30 mouse cellular contexts compared by ENCODE assay signal in genomic region chr6:120047705-120048292, GRCm38 (mm10). TPM values are rescaled to one million over a fixed set of nuclear protein-coding genes. Genes with fewer than 3 reads are reported as not detected.
DNase-seq lines count a peak whose midpoint lies in the region; ATAC-seq and TF ChIP-seq lines count a peak whose summit lies in the region.
"Had no signal": no experiment of that assay in that cellular context is flagged by ENCODE, and none has a peak within 500 bp of the region (broad histone marks: within the 10 kb centered on the region; RNA-seq: fewer than 3 reads in every experiment).

No protein-coding gene starts in this region.

- no peaks in the 10 kb centered on the region for H3K36me3 ChIP-seq in G1E (replicated peaks)
- no peaks in the 10 kb centered on the region for H3K36me3 ChIP-seq in neural tube, embryonic 15.5 days
- H3K36me3 ChIP-seq: embryonic facial prominence, embryonic 13.5 days; forebrain, embryonic 12.5 days; heart, embryonic 10.5 days; hindbrain, embryonic 10.5 days; limb, embryonic 12.5 days; midbrain, embryonic 12.5 days had no signal

- peaks cover 5% of the 10 kb centered on the region for H3K4me1 ChIP-seq in G1E (ENCODE audit: insufficient read depth, low read depth, low read length)
- peaks cover 8% of the 10 kb centered on the region; the same call in 1 of the 2 replicates for H3K4me1 ChIP-seq in brown adipose tissue, adult 24 weeks (ENCODE audit: control insufficient read depth, insufficient read depth, insufficient read length, low read length)
- H3K4me1 ChIP-seq in neural tube, embryonic 15.5 days: no peaks in the 10 kb centered on the region
- H3K4me1 ChIP-seq: forebrain, embryonic 12.5 days; heart, embryonic 10.5 days; hindbrain, embryonic 10.5 days; limb, embryonic 12.5 days; midbrain, embryonic 12.5 days had no signal

- 0 out of 2 replicates have a peak overlapping the region, but pooled peaks have one; percentile 35 for H3K27ac ChIP-seq in brown adipose tissue, adult 24 weeks (replicated peaks; ENCODE audit: low read depth, low read length)
- H3K27ac ChIP-seq in neural tube, embryonic 15.5 days (replicated peaks): no peak overlapping the region
- H3K27ac ChIP-seq: embryonic facial prominence, embryonic 13.5 days; forebrain, embryonic 12.5 days; gastrocnemius, adult 2 months; heart, embryonic 10.5 days; hindbrain, embryonic 10.5 days; kidney, postnatal 0 days; limb, embryonic 12.5 days; midbrain, embryonic 12.5 days had no signal

- H3K9ac ChIP-seq in neural tube, embryonic 15.5 days (replicated peaks): no peak overlapping the region
- H3K9ac ChIP-seq: embryonic facial prominence, embryonic 13.5 days; forebrain, embryonic 12.5 days; limb, embryonic 12.5 days; liver, postnatal 0 days; midbrain, embryonic 12.5 days had no signal

- H3K4me3 ChIP-seq in G1E (ENCODE audit: low read depth, low read length): no peak overlapping the region
- no peak overlapping the region for H3K4me3 ChIP-seq in brown adipose tissue, adult 24 weeks (ENCODE audit: insufficient read depth, low read depth, low read length)
- no peak overlapping the region for H3K4me3 ChIP-seq in neural tube, embryonic 15.5 days (replicated peaks)
- H3K4me3 ChIP-seq: embryonic facial prominence, embryonic 13.5 days; erythroblast, embryonic 14.5 days; forebrain, embryonic 12.5 days; gastrocnemius, adult 2 months; heart, embryonic 10.5 days; hindbrain, embryonic 10.5 days; limb, embryonic 12.5 days; midbrain, embryonic 12.5 days had no signal

- H3K4me2 ChIP-seq in neural tube, embryonic 15.5 days: no peak overlapping the region
- H3K4me2 ChIP-seq: embryonic facial prominence, embryonic 13.5 days; forebrain, embryonic 12.5 days; limb, embryonic 12.5 days; liver, embryonic 11.5 days; midbrain, embryonic 12.5 days had no signal

- no peaks in the 10 kb centered on the region for H3K9me3 ChIP-seq in G1E (replicated peaks)
- H3K9me3 ChIP-seq in neural tube, embryonic 15.5 days (replicated peaks): no peaks in the 10 kb centered on the region
- H3K9me3 ChIP-seq: embryonic facial prominence, embryonic 13.5 days; forebrain, embryonic 12.5 days; heart, embryonic 10.5 days; hindbrain, embryonic 10.5 days; limb, embryonic 12.5 days; midbrain, embryonic 12.5 days had no signal

- DNase-seq in thymus, postnatal 25 days: peak; percentile 33
- DNase-seq in thymus, postnatal 4 days: no peak
- no peak for DNase-seq in G1E (ENCODE audit: low spot score)
- peak; percentile 19 to 32 for DNase-seq in thymus, postnatal 36 days
- DNase-seq in kidney, postnatal 25 days: no peak
- DNase-seq in lung, adult 18-20 months: no peak
- DNase-seq: adrenal gland, postnatal 25 days; cerebellum, adult 11-12 months; cerebellum, postnatal 25 days; embryo, embryonic 11 days; gastrocnemius, adult 2 months; kidney, adult 2 months; liver, postnatal 0 days; lung, postnatal 10 days; right cerebral cortex, postnatal 14 days had no signal

- 82% methylated on average over 7 of the region's 7 CpGs for WGBS in neural tube, embryonic 15.5 days

- H3K27me3 ChIP-seq in G1E (ENCODE audit: insufficient read depth, low read length): no peaks in the 10 kb centered on the region
- no peaks in the 10 kb centered on the region for H3K27me3 ChIP-seq in neural tube, embryonic 15.5 days (replicated peaks)
- H3K27me3 ChIP-seq: CH12.LX; embryonic facial prominence, embryonic 13.5 days; forebrain, embryonic 12.5 days; limb, embryonic 12.5 days; midbrain, embryonic 12.5 days had no signal

- ATAC-seq in G1E (ENCODE audit: extremely low read depth, insufficient number of reproducible peaks, low FRiP score, poor library complexity, severe bottlenecking): peak; percentile 57
- no peak for ATAC-seq in neural tube, embryonic 15.5 days (ENCODE audit: low FRiP score)
- ATAC-seq: liver, postnatal 0 days had no signal

- no peak for TF ChIP-seq CTCF in G1E (IDR thresholded peaks at IDR 0.05; ENCODE audit: low read depth, low read length)

RNA-seq across cellular contexts. Expression of gene Wnk1, which starts 9.3 kb away (rescaled TPM):
- total RNA-seq in G1E (2014; fragmentation: Nextera tagmentation): 801 and 848 TPM in 2 replicates
- 189 and 197 TPM in 2 replicates for total RNA-seq in G1E (2017)
- polyA plus RNA-seq in G1E (2012): 49.7 and 53.7 TPM in 2 replicates
- 112 and 114 TPM in 2 replicates for polyA plus RNA-seq in brown adipose tissue, adult 24 weeks (2012; ENCODE audit: insufficient read depth, insufficient read length, missing spikeins)
- 51.4 and 52.4 TPM in 2 replicates for polyA plus RNA-seq in neural tube, embryonic 15.5 days (2015; fragmentation: Nextera tagmentation; extraction: Ambion mirVana)

RNA-seq across cellular contexts. Expression of gene Ninj2, which starts 45.4 kb away (rescaled TPM):
- total RNA-seq in G1E (2014; fragmentation: Nextera tagmentation) (not detected in 2 replicates), G1E (2017) (not detected in 2 replicates)
- not detected in 2 replicates for polyA plus RNA-seq in G1E (2012)
- polyA plus RNA-seq in brown adipose tissue, adult 24 weeks (2012; ENCODE audit: insufficient read depth, insufficient read length, missing spikeins): not detected in 2 replicates
- 0.19 and 0.46 TPM in 2 replicates for polyA plus RNA-seq in neural tube, embryonic 15.5 days (2015; fragmentation: Nextera tagmentation; extraction: Ambion mirVana)
- total RNA-seq: adrenal gland, postnatal 25 days; gastrocnemius, adult 2 months; gastrocnemius, postnatal 4 days had no signal
- polyA plus RNA-seq: embryonic facial prominence, embryonic 13.5 days; erythroblast, embryonic 14.5 days; forebrain, embryonic 12.5 days; heart, embryonic 10.5 days; heart, embryonic 16.5 days; hindbrain, embryonic 10.5 days; kidney, adult 2 months; kidney, postnatal 0 days; limb, embryonic 12.5 days; liver, embryonic 11.5 days; midbrain, embryonic 12.5 days; neural tube, embryonic 11.5 days had no signal

Comparison
In these comparisons a context has a peak if more than half of its experiments do, and no peak if none do; other contexts are left out.
1. DNase-seq: peak in thymus, postnatal 25 days (single experiment) and thymus, postnatal 36 days (2 of 2); none in thymus, postnatal 4 days (single experiment), G1E (single experiment), kidney, postnatal 25 days (0 of 2) and lung, adult 18-20 months (0 of 2).